Mouse (Mus musculus) CH12.LX (cell line): ENCODE results near the gene Cap2.

Experiments used
- CTCF ChIP-seq, 2 experiments: IDR thresholded peaks in 1 of 2; conservative IDR thresholded peaks in 1 of 2; 2 replicates each; pipeline ENCODE4 v1.5.1; 2011 to 2012; ENCODE audit warnings: low read depth in 2 of 2, low read length in 2 of 2, improper control_type of control experiment in 1 of 2, inconsistent platforms in 1 of 2, mild to moderate bottlenecking in 1 of 2, moderate library complexity in 1 of 2
- SIN3A ChIP-seq: IDR thresholded peaks from 2 replicates; pipeline ENCODE4 v1.6.1; 2012; ENCODE audit warnings: low read length, improper control_type of control experiment, inconsistent platforms
- USF1 ChIP-seq: IDR thresholded peaks from 2 replicates; pipeline ENCODE4 v1.6.1; 2014; ENCODE audit warnings: low read depth, mild to moderate bottlenecking, inconsistent platforms, low read length, improper control_type of control experiment

- TF ChIP-seq CTCF (conservative IDR thresholded peaks at IDR 0.05 in 1 of 2, IDR thresholded peaks at IDR 0.05 in 1 of 2; ENCODE audit: low read depth in 2 of 2, low read length in 2 of 2) = no peak
- no peak for TF ChIP-seq USF1
- no peak for TF ChIP-seq SIN3A
Measured at GRCm38 (mm10) chr13:46627841-46628240, 126.2 kb downstream of the Cap2 start.
